Mouse (Mus musculus): ENCODE measurements around the gene Calcoco1. TPM values are rescaled to one million over a fixed set of nuclear protein-coding genes. Genes with fewer than 3 reads are reported as not detected.

Calcoco1 gene
- total and polyA plus RNA-seq, 2 experiments from 2014 or later, result 36.9 to 42.6 TPM

DNA sequence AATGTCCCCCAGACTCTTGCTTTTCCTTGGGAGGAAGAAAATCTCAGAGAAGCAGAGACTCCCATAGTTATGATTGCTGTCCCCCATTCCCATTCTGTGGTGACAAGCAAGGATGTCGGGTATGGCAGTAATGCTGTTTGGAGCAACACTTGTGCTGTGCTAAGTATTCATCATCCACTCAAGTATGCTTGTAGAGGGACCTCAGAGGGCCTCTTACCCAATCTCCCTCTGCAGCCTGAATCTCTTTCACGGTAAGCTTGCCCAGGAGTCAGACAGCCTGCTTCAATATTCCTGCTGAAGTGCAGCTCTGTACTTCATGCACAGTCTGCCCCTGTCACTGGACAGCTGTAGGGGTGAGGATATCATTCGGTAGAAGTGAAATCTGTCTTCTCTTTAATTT lies 25.1 kb downstream of the Calcoco1 start:
- Histone ChIP-seq H3K9me3 (ENCODE audit: low read length) (no peaks in the 10 kb centered on the region), H3K9ac (no peak overlapping the region), H3K4me3 (ENCODE audit: low read depth, low read length) (no peak overlapping the region), H3K4me2 (ENCODE audit: low read depth) (no peak overlapping the region), H3K27me3 (ENCODE audit: insufficient read depth, low read length) (peaks cover 20% of the 10 kb centered on the region), H3K4me1 (ENCODE audit: insufficient read depth) (peaks cover 23% of the 10 kb centered on the region), H3K36me3 (ENCODE audit: insufficient read depth) (no peaks in the 10 kb centered on the region), H3K27ac (ENCODE audit: low read depth, low read length) (no peak overlapping the region)
- DNase-seq, result no peak
- ATAC-seq, result no peak
- WGBS, result 44% methylated on average over 3 of the region's 3 CpGs
- TF ChIP-seq CTCF (IDR thresholded peaks at IDR 0.05; ENCODE audit: low read depth), result no peak

DNA sequence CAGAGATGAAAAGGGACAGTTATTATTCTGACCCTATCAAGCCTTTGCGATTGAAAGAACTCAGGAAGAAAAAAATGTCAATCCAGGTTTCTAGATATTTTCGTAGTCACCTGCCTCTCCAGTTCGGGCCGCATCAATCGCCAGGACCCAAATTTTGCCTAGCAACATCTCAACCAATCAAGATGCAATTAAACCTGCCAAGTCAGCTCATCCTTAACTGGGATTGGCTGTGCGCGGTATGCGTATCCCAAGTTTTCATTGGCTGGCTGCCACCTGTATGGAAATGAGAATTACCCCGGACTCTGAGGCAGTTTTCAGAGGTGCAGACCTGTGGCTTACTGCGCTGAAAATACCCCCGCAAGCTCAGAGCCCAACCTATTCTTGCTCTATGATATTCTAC lies 28.4 kb downstream of the Calcoco1 start:
- peak overlapping the region; percentile 51 for H3K4me3 ChIP-seq (ENCODE audit: low read depth, low read length)
- peaks cover 22% of the 10 kb centered on the region for H3K4me1 ChIP-seq (ENCODE audit: insufficient read depth)
- peaks cover 16% of the 10 kb centered on the region for H3K27me3 ChIP-seq (ENCODE audit: insufficient read depth, low read length)
- H3K36me3 ChIP-seq (ENCODE audit: insufficient read depth), result no peaks in the 10 kb centered on the region
- no peaks in the 10 kb centered on the region for H3K9me3 ChIP-seq (ENCODE audit: low read length)
- peak overlapping the region; percentile 83 for H3K27ac ChIP-seq (ENCODE audit: low read depth, low read length)
- H3K9ac ChIP-seq, result peak overlapping the region; percentile 83
- TF ChIP-seq CTCF (IDR thresholded peaks at IDR 0.05; ENCODE audit: low read depth), result no peak
- peak; percentile 95 for DNase-seq
- peak; percentile 81 for ATAC-seq
- WGBS, result 1% methylated on average over 11 of the region's 11 CpGs
- peak overlapping the region; percentile 55 for H3K4me2 ChIP-seq (ENCODE audit: low read depth)

DNA sequence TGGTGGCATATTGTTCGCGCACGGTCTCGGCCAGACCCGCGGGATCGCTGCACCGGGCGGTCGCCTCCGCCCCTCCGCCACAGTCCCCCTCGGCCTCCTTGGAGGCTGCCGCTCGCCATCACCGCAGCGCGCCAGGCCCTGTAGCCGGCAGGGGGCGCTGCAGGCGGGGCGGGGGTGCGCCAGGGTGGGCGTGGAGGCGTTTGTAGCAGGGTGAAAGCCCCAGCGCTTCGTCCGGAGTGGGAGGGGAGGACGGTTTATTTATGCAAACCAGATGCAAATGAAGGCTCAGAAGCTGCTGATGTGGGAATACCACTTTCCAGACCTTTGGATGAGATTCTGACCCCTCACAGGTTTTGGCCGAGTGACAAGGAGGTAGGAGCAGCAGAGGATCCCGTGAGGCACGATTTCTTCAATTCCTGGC lies 29.0 kb downstream of the Calcoco1 start:
- ATAC-seq (peak; percentile 87), DNase-seq (peak; percentile 91)
- peaks cover 12% of the 10 kb centered on the region for H3K27me3 ChIP-seq (ENCODE audit: insufficient read depth, low read length)
- peak overlapping the region; percentile 55 for H3K4me2 ChIP-seq (ENCODE audit: low read depth)
- H3K27ac ChIP-seq (ENCODE audit: low read depth, low read length), result peak overlapping the region; percentile 83
- TF ChIP-seq CTCF (IDR thresholded peaks at IDR 0.05; ENCODE audit: low read depth), result peak; percentile 96
- H3K4me1 ChIP-seq (ENCODE audit: insufficient read depth), result peaks cover 18% of the 10 kb centered on the region
- no peaks in the 10 kb centered on the region for H3K36me3 ChIP-seq (ENCODE audit: insufficient read depth)
- no peaks in the 10 kb centered on the region for H3K9me3 ChIP-seq (ENCODE audit: low read length)
- H3K9ac ChIP-seq, result peak overlapping the region; percentile 83
- peak overlapping the region; percentile 51 for H3K4me3 ChIP-seq (ENCODE audit: low read depth, low read length)
- WGBS, result under 1% methylated on average over 32 of the region's 32 CpGs

DNA sequence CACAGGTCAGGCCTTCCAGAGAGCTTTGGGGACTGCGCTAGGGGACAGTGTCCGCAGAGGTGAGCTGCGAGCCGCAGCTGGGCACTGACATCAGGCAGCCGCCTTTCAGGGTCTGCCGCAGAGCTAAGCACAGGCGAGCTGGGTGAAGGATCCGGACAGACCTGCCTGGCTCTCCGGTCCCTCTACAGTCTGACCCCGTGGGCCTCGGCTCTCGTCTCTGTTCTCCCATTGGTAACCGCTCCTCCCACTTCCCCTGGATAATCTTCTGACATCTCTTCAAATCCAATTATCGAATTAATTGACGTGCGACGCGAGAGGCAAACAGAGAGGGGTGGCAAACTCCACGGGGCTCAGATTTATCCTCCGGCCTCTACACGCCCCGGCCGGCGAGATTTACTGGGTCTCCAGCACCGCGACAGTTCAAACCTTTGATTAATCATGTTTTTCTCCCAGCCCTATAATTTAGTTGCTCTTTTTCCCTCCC lies 29.6 kb downstream of the Calcoco1 start:
- Histone ChIP-seq H3K9me3 (ENCODE audit: low read length) (no peaks in the 10 kb centered on the region), H3K9ac (peak overlapping the region; percentile 83), H3K36me3 (ENCODE audit: insufficient read depth) (no peaks in the 10 kb centered on the region), H3K27ac (ENCODE audit: low read depth, low read length) (peak overlapping the region; percentile 83), H3K4me1 (ENCODE audit: insufficient read depth) (peaks cover 18% of the 10 kb centered on the region), H3K4me3 (ENCODE audit: low read depth, low read length) (peak overlapping the region; percentile 51), H3K27me3 (ENCODE audit: insufficient read depth, low read length) (peaks cover 6% of the 10 kb centered on the region; the same call in 1 of the 2 replicates), H3K4me2 (ENCODE audit: low read depth) (peak overlapping the region; percentile 55)
- TF ChIP-seq CTCF (IDR thresholded peaks at IDR 0.05; ENCODE audit: low read depth), result no peak
- peak; percentile 60 for ATAC-seq
- 3% methylated on average over 26 of the region's 26 CpGs for WGBS
- peak; percentile 68 for DNase-seq

DNA sequence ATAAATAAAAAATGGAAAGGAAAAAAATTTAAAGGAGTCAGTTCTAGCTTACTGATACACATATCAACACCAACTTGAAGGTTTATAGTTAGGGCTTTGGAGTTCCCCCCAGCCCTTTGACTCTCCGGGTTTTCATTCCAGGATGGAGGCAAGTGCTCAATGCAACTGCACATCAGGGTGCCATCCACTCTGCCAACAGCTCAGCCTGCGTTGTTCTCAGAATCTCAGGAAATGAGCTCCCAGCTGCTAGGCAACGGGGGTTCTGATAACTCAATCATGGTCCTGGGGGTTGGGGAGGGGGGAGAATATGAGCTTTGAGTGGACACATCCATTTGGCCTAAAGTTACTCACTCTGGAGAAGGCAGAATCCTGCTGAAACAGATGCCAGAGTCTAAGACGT lies 36.2 kb downstream of the Calcoco1 start:
- 0 out of 2 replicates have a peak overlapping the region, but pooled peaks have one; percentile 6 for H3K9ac ChIP-seq
- 4% methylated on average over 4 of the region's 4 CpGs for WGBS
- H3K9me3 ChIP-seq (ENCODE audit: low read length), result no peaks in the 10 kb centered on the region
- peaks cover 13% of the 10 kb centered on the region; the same call in 1 of the 2 replicates for H3K4me1 ChIP-seq (ENCODE audit: insufficient read depth)
- no peak for TF ChIP-seq CTCF (IDR thresholded peaks at IDR 0.05; ENCODE audit: low read depth)
- no peaks in the 10 kb centered on the region for H3K27me3 ChIP-seq (ENCODE audit: insufficient read depth, low read length)
- DNase-seq (peak; percentile 39), ATAC-seq (peak; percentile 46; the same call in 1 of the 2 replicates)
- H3K4me2 ChIP-seq (ENCODE audit: low read depth), result no peak overlapping the region
- no peak overlapping the region for H3K4me3 ChIP-seq (ENCODE audit: low read depth, low read length)
- H3K27ac ChIP-seq (ENCODE audit: low read depth, low read length), result 0 out of 2 replicates have a peak overlapping the region, but pooled peaks have one; percentile 21
- H3K36me3 ChIP-seq (ENCODE audit: insufficient read depth), result no peaks in the 10 kb centered on the region

DNA sequence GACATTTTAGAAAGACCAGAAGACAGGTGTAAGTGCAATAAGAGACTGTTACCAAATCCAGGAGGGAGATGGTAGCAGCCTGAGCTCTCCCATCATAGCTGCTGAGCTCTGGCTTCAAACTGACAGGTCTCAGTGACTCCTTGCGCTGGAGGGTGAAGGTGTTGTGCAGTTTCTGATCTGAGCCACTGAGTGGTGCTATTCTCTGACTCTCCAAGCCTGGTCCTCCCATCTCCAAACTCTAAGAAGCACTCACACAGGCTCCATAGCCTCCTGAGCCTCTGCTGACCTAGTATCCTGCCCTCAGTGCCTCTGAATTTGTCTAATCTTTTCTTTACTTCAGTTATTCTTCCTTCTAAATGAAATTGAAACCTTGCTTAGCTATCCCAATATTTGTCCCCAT lies 38.3 kb downstream of the Calcoco1 start:
- Histone ChIP-seq H3K9me3 (ENCODE audit: low read length) (no peaks in the 10 kb centered on the region), H3K9ac (no peak overlapping the region), H3K4me3 (ENCODE audit: low read depth, low read length) (no peak overlapping the region), H3K27ac (ENCODE audit: low read depth, low read length) (no peak overlapping the region), H3K36me3 (ENCODE audit: insufficient read depth) (no peaks in the 10 kb centered on the region), H3K4me2 (ENCODE audit: low read depth) (no peak overlapping the region), H3K27me3 (ENCODE audit: insufficient read depth, low read length) (no peaks in the 10 kb centered on the region), H3K4me1 (ENCODE audit: insufficient read depth) (peaks cover 13% of the 10 kb centered on the region; the same call in 1 of the 2 replicates)
- ATAC-seq, result no peak
- WGBS, result 5% methylated on average over 1 of the region's 1 CpGs
- no peak for DNase-seq
- peak; percentile 55 for TF ChIP-seq CTCF (IDR thresholded peaks at IDR 0.05; ENCODE audit: low read depth)

DNA sequence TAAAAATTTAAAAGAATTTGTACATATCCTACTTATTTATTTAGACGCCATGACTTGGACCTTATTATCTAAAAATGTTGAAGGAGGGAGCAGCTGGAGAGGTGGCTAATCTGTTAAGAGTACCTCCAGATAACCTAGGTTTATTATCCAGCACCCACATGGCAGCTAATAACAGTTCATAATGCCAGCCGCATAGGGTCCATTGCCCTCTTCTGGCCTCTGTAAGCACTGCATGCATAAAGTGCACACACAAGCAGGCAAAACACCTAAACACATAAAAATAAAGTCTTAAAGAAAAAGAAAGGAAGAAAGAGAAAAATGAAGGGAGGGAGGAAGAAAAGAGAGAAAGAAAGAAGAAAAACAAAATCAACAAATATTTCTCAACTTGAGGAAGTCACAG lies 45.6 kb downstream of the Calcoco1 start:
- DNase-seq, result no peak
- Histone ChIP-seq H3K36me3 (ENCODE audit: insufficient read depth) (no peaks in the 10 kb centered on the region), H3K4me1 (ENCODE audit: insufficient read depth) (peaks cover 22% of the 10 kb centered on the region), H3K9me3 (ENCODE audit: low read length) (no peaks in the 10 kb centered on the region), H3K4me2 (ENCODE audit: low read depth) (no peak overlapping the region), H3K9ac (no peak overlapping the region), H3K27me3 (ENCODE audit: insufficient read depth, low read length) (no peaks in the 10 kb centered on the region), H3K27ac (ENCODE audit: low read depth, low read length) (no peak overlapping the region), H3K4me3 (ENCODE audit: low read depth, low read length) (no peak overlapping the region)
- no peak for ATAC-seq
- peak; percentile 41; the same call in 1 of the 2 replicates for TF ChIP-seq CTCF (IDR thresholded peaks at IDR 0.05; ENCODE audit: low read depth)
- WGBS, result 95% methylated on average over 2 of the region's 2 CpGs
